Mouse (Mus musculus): ENCODE measurements around the gene Tsku.
A peak's percentile ranks its signal among the peaks of the same experiment; 100 is the strongest.

The Tsku gene

DNA sequence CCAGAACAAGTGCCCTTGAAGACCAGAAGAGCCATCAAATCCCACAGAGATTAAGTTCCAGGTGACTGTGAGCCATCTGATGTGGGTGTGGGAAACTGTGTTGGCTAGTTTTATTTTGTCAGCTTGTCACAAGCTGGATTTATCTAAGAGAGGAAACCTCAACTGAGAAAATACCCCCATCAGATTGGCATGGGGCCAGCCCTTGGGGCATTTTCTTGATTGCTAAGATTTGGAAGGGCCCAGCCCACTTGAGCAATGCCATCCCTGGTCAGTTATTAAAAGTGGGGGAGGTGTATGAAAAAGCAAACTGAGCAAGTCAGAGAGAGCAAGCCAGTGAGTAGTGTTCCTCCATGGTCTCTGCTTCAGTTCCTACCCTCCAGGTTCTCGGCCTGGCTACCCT lies 36.9 kb downstream of the Tsku start:
- DNase-seq: no peak

- DNase-seq: no peak
These were observed 37.7 kb downstream of the Tsku start for GRCm38 (mm10) chr7:98323288-98324019.

DNA sequence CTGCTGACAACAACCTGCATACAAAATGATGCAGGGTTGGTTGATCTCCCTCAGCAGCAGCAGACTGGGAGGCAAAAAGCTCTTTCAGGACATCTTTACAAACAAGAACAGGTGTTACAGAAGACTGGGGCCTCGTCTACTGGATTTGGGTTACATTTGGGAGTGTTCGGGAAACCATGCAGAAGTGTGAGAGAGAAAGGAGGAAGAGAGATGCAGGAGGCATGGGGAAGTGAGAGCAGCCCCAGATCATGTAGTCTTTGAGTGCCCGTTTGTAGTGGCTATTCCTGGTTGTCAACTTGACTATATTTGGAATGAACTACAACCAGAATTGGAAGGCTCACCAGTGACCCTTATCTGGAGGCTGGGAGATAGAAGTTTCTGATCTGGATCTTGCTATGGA lies 38.7 kb downstream of the Tsku start:
- DNase-seq: no peak

GRCm38 (mm10) chr7:98321083-98321482 lies 40.0 kb downstream of the Tsku start, which contains the start of gene Acer3:
Gene Acer3 (minus strand): TSS chr7:98321208.
- no peak for DNase-seq

DNA sequence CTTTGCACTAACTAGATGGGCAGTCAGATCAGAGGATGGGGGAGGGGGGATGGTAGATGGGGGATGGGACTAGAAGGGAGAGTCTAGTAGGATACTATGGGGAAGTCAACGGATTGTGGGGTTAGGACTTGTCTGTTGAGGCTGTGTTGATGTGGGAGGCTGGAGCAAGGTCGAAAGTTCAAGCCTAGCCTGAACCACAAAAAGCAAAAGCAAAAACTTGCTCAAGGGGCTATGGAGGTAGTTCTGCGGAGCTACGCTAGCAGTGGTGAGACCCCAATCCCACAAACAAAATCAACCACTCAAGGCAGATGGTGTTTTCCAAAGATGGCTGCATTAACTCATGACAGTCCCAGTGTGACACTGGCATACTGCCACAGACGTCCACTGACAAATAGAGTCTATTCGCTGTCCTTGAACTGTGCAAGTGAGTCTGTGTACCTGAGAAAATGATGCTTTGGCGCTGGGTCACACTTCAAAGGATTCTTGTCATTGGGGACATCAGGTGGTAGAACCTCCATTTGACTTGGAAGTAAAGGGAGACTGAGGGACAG lies 41.0 kb downstream of the Tsku start:
- no peak for DNase-seq

DNA sequence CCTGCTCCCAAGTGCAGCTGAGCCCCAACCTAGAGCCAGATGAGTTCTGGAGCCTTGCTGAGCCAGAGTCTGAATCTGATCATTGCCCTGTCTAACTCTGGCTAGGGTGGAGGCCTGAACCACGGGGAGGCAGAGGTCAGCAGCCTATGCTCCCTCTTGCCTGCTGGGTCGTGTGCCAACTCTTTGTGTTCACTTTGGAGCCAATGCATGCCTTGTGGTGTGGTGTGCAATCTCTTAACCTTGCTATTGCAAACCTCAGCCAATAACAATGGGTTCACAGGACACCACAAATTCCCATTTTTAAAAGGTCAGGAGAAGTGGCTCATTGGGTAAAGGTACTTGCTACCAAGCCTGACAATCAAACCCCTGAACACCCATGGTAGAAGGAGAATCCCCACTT lies 44.6 kb downstream of the Tsku start:
- DNase-seq: no peak

DNA sequence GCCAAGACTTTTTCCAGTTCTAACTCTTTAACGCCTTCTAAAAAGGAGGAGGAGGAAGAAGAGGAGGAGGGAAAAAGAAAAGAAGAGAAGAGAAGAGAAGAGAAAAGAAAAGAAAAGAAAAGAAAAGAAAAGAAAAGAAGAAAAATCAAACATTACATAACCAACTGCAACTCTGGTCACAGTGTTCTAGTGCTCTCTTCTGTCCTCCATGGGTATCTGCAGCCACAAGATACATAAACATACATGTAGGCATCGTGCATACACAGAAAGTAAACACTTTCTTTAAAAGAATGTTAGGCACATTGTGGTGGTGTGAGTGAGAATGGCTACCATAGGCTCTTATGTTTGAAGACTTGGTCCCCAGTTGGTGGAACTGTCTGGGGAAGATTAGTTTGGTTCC lies 46.0 kb downstream of the Tsku start:
- no peak for DNase-seq

DNA sequence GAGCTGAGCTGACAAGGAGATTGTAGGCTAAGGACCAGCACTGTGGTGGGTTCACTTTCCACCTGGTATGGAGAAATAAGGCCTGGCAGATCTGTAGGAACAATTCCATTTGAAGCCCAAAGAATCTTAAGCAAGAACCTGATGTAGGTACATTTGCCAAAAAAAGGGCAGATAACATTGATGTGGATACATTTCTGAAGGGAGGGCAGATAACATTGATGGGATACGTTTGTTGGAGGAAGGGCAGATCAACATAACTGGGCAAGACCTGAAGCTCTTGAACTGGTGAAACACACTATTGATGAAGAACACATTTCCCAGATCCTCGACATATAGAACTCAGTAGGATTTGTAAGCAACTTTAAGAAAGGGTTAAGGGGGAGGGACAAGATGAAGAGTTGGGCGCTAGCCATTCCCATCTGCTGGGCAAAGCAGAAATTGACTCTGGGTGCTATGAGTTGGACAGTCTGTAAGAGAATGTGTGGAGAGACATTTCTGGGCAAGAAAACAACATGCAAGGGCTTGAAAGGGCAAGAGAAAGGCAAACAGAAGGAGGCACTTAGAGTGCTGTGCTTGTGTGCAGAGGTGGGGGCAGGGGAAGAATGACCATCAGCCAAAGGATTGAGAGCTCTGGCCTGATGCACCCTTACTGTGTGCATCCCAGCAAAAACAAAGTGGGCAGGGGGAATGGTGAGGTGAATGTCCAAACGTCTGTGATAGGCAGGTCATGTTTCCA lies 48.8 kb downstream of the Tsku start:
- no peak for DNase-seq

GRCm38 (mm10) chr7:98310266-98310665 lies 50.9 kb downstream of the Tsku start:
- no peak for DNase-seq

DNA sequence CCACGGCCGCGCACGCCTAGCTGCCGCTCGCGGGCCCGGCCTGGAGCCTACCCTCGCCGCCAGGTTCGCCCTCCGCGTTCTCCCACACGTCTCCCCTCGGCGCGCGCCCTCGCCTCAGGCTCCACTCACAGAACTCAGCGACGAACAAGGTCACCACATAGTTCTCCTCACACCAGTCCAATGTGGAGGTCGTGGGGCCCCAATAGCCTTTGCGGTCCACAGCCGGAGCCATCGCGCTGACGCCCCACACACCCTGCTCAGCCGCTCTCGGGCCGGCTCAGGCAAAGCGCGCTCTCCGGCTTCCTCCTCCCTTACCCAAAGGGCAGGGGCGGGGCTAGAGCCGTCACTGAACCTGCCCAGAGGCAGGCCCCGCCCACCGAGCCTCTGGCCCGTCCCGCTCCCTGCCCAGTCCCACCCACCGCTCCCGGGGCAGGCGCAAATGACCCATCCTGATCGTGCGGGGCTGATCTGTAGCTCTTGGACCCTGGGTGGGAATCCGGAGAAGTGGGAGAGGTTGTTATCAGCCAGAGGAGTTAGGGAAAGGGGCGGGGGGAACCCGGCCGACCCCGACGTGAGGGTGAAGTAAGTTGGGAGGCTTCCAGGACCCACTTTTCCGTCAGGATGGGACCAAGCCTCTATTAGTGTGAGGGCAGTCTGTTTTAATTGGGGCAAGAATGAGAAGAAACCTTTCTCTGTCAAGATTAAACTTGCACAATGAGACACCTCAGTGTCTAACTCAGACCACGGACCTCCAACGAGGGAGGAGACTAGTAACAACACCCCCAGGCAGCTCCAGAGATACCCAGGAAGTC lies 51.7 kb downstream of the Tsku start:
- peak; percentile 99 for DNase-seq

GRCm38 (mm10) chr7:98308607-98309218 lies 52.4 kb downstream of the Tsku start:
- DNase-seq: no peak

- no peak for DNase-seq
These were observed 53.1 kb downstream of the Tsku start for GRCm38 (mm10) chr7:98307921-98308606.

DNA sequence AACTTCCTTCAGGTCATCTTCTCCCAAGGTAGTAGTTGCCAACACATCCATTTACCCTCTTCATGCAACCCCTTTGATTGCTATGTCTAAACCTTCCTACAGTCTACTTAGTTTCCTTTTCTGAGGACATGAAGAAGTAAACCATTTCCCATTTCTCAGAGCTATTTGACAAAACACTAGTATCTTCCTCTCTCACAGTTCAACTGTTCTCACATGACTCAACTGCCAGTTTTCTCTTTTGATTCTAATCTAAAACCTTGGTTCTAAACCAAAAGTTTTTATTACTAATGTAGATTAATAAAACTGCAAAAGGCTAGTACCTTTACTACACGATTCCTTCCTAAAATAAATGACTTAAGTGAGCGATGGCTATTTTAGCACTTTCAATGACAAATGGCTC lies 53.7 kb downstream of the Tsku start:
- no peak for DNase-seq
